Mouse (Mus musculus) spleen, adult 2 months (tissue): ENCODE results near the gene Dhdh.

Experiments
- CTCF ChIP-seq: fragments of 200-500 bp; IDR thresholded peaks from 2 replicates; pipeline ENCODE4 v1.5.1; 2011; ENCODE audit warnings: mild to moderate bottlenecking, inconsistent platforms; ENCODE audit not compliant: insufficient read depth, insufficient read length, insufficient replicate concordance; ENCODE audit errors: extremely low read depth
- POLR2A ChIP-seq: fragments of 200-500 bp; IDR thresholded peaks from 2 replicates; pipeline ENCODE4 v1.6.1; 2011; ENCODE audit warnings: low read depth, low read length, inconsistent platforms

DNA sequence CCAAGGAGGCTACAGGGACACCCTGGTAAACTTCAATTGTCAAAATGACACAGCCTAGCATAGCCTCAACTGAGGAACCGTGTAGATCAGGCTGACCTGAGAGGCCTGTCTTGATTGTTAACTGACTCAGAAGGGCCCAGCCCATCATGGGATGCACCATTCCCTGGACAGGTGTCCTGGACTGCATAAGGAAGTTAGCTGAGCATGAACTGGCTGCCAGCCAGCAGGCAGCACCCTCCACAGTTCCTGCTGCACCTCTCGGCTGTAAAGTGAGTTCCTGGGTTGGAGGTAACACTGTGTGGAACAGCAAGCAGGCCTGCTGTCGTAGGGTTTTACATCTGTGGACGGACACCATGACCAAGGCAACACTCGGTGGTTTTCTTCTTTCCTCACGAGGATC, 19.0 kb upstream of the Dhdh start:
- TF ChIP-seq POLR2A: no peak
- no peak for TF ChIP-seq CTCF
